Mouse (Mus musculus) liver, embryonic 13.5 days (tissue): ENCODE measurements around the gene Dync2li1. TPM values are rescaled to one million over a fixed set of nuclear protein-coding genes. Genes with fewer than 3 reads are reported as not detected.

Source experiments
- ATAC-seq: fragments of 200-750 bp; cut with Nextera tagmentation; 2 replicates; pipeline ENCODE4 v1.8.0; 2017; ENCODE audit warnings: low read depth, mild to moderate bottlenecking, moderate number of reproducible peaks, moderate library complexity
- DNase-seq: peaks from one replicate; pipeline ENCODE4 v3.0.0; 2022
- H3K27ac ChIP-seq: fragments of 300-500 bp; sonication (generic); 2 replicates; pipeline ENCODE4 v1.5.1; 2015; ENCODE audit warnings: moderate library complexity, mild to moderate bottlenecking, inconsistent platforms
- H3K27me3 ChIP-seq: fragments of 300-500 bp; sonication (generic); 2 replicates; pipeline ENCODE4 v1.6.1; 2015; ENCODE audit warnings: mild to moderate bottlenecking, inconsistent platforms
- H3K36me3 ChIP-seq: fragments of 300-500 bp; sonication (generic); 2 replicates; pipeline ENCODE4 v1.6.1; 2015; ENCODE audit warnings: mild to moderate bottlenecking, inconsistent platforms
- H3K4me1 ChIP-seq: fragments of 300-500 bp; sonication (generic); replicated peaks from 2 replicates; pipeline ENCODE4 v1.6.1; 2015; ENCODE audit warnings: inconsistent platforms
- H3K4me2 ChIP-seq: fragments of 300-500 bp; sonication (generic); 2 replicates; pipeline ENCODE4 v1.6.1; 2015; ENCODE audit warnings: inconsistent platforms, mild to moderate bottlenecking, moderate library complexity
- H3K4me3 ChIP-seq: fragments of 300-500 bp; sonication (generic); replicated peaks from 2 replicates; pipeline ENCODE4 v1.5.1; 2015; ENCODE audit warnings: mild to moderate bottlenecking, inconsistent platforms
- H3K9ac ChIP-seq: fragments of 300-500 bp; sonication (generic); 2 replicates; pipeline ENCODE4 v1.6.1; 2015; ENCODE audit warnings: mild to moderate bottlenecking, inconsistent platforms
- H3K9me3 ChIP-seq: fragments of 300-500 bp; sonication (generic); replicated peaks from 2 replicates; pipeline ENCODE4 v1.6.1; 2016; ENCODE audit warnings: inconsistent platforms
- WGBS: fragments of 180-500 bp; shearing (Covaris S2); methylation state at CpG from one replicate; pipeline ENCODE4 v1.1.7; 2015; ENCODE audit not compliant: insufficient replicate concordance; 5-methylcytosine and 5-hydroxymethylcytosine counted together
- polyA plus RNA-seq: library from polyadenylated mRNA; unstranded; fragments of >200 nt; fragmentation: Nextera tagmentation; extraction: Ambion mirVana; gene quantifications from 2 replicates; pipeline ENCODE4 v1.2.1, GENCODE M21; 2015

Gene Dync2li1
- polyA plus RNA-seq, 1 experiment from 2014 or later, result 2.5 TPM

GRCm38 (mm10) chr17:84688834-84689233 is 62.5 kb downstream of the Dync2li1 start:
- Histone ChIP-seq H3K27me3 (no peaks in the 10 kb centered on the region), H3K27ac (no peak overlapping the region), H3K4me2 (no peak overlapping the region), H3K4me3 (no peak overlapping the region), H3K4me1 (0 out of 2 replicates have a peak, but pooled peaks cover 5% of the 10 kb centered on the region), H3K9ac (no peak overlapping the region), H3K9me3 (no peaks in the 10 kb centered on the region), H3K36me3 (no peaks in the 10 kb centered on the region)
- DNase-seq, result no peak
- 50% methylated on average over 11 of the region's 11 CpGs for WGBS
- 0 out of 2 replicates have a peak, but pooled peaks have one; percentile 7 for ATAC-seq

GRCm38 (mm10) chr17:84689316-84689715 is 63.0 kb downstream of the Dync2li1 start:
- 0 out of 2 replicates have a peak, but pooled peaks cover 6% of the 10 kb centered on the region for H3K4me1 ChIP-seq
- peak overlapping the region; percentile 64 for H3K27ac ChIP-seq
- peak; percentile 56; the same call in 1 of the 2 replicates for ATAC-seq
- H3K9me3 ChIP-seq, result no peaks in the 10 kb centered on the region
- no peak for DNase-seq
- no peaks in the 10 kb centered on the region for H3K27me3 ChIP-seq
- H3K9ac ChIP-seq, result no peak overlapping the region
- H3K4me3 ChIP-seq, result no peak overlapping the region
- no peaks in the 10 kb centered on the region for H3K36me3 ChIP-seq
- H3K4me2 ChIP-seq, result no peak overlapping the region
- 51% methylated on average over 5 of the region's 5 CpGs for WGBS

- 0 out of 2 replicates have a peak, but pooled peaks cover 8% of the 10 kb centered on the region for H3K4me1 ChIP-seq
- peak overlapping the region; percentile 4; the same call in 1 of the 2 replicates for H3K27ac ChIP-seq
- H3K27me3 ChIP-seq, result no peaks in the 10 kb centered on the region
- DNase-seq, result no peak
- 66% methylated on average over 5 of the region's 5 CpGs for WGBS
- H3K9me3 ChIP-seq, result no peaks in the 10 kb centered on the region
- H3K36me3 ChIP-seq, result no peaks in the 10 kb centered on the region
- H3K9ac ChIP-seq, result no peak overlapping the region
- H3K4me3 ChIP-seq, result no peak overlapping the region
- ATAC-seq, result no peak
- no peak overlapping the region for H3K4me2 ChIP-seq
Observed at GRCm38 (mm10) chr17:84690111-84690510, 63.8 kb downstream of the Dync2li1 start.

GRCm38 (mm10) chr17:84693741-84694140 is 67.4 kb downstream of the Dync2li1 start:
- H3K4me1 ChIP-seq, result 0 out of 2 replicates have a peak, but pooled peaks cover 8% of the 10 kb centered on the region
- H3K36me3 ChIP-seq, result no peaks in the 10 kb centered on the region
- H3K27me3 ChIP-seq, result no peaks in the 10 kb centered on the region
- DNase-seq, result no peak
- H3K4me2 ChIP-seq, result no peak overlapping the region
- H3K9me3 ChIP-seq, result no peaks in the 10 kb centered on the region
- H3K9ac ChIP-seq, result no peak overlapping the region
- no peak for ATAC-seq
- WGBS, result 41% methylated on average over 2 of the region's 2 CpGs
- H3K4me3 ChIP-seq, result no peak overlapping the region
- H3K27ac ChIP-seq, result no peak overlapping the region

- H3K9ac ChIP-seq, result no peak overlapping the region
- no peaks in the 10 kb centered on the region for H3K9me3 ChIP-seq
- 64% methylated on average over 6 of the region's 6 CpGs for WGBS
- ATAC-seq (no peak), DNase-seq (no peak)
- H3K36me3 ChIP-seq, result no peaks in the 10 kb centered on the region
- no peak overlapping the region for H3K4me2 ChIP-seq
- H3K4me1 ChIP-seq, result 0 out of 2 replicates have a peak, but pooled peaks cover 17% of the 10 kb centered on the region
- no peak overlapping the region for H3K27ac ChIP-seq
- H3K27me3 ChIP-seq, result no peaks in the 10 kb centered on the region
- H3K4me3 ChIP-seq, result no peak overlapping the region
Observed at GRCm38 (mm10) chr17:84696537-84696936, 70.2 kb downstream of the Dync2li1 start.

- Histone ChIP-seq H3K4me1 (0 out of 2 replicates have a peak, but pooled peaks cover 15% of the 10 kb centered on the region), H3K36me3 (peaks cover 7% of the 10 kb centered on the region), H3K9me3 (no peaks in the 10 kb centered on the region), H3K27me3 (no peaks in the 10 kb centered on the region), H3K4me3 (no peak overlapping the region), H3K4me2 (no peak overlapping the region), H3K27ac (no peak overlapping the region), H3K9ac (no peak overlapping the region)
- ATAC-seq (peak; percentile 46), DNase-seq (peak; percentile 36)
- WGBS, result 33% methylated on average over 5 of the region's 5 CpGs
Observed at GRCm38 (mm10) chr17:84698727-84699126, 72.4 kb downstream of the Dync2li1 start.

Other genes with a start within 250 kb of the Dync2li1 start
- 3.0 and 3.5 TPM in 2 replicates for gene Thada, start 160.3 kb upstream of the Dync2li1 start, polyA plus RNA-seq
- 0.39 TPM in 2 replicates for gene Plekhh2, start 114.6 kb upstream of the Dync2li1 start, polyA plus RNA-seq
- gene Abcg8, start 49.8 kb downstream of the Dync2li1 start, polyA plus RNA-seq, result 0.40 and 0.44 TPM in 2 replicates
- 0.23 and 0.34 TPM in 2 replicates for gene Abcg5, start 56.5 kb downstream of the Dync2li1 start, polyA plus RNA-seq
- gene Lrpprc, start 164.3 kb downstream of the Dync2li1 start, polyA plus RNA-seq, result 42.1 and 52.3 TPM in 2 replicates